Mouse (Mus musculus): Measurements from ENCODE around the gene Snx9.

Snx9 gene

DNA sequence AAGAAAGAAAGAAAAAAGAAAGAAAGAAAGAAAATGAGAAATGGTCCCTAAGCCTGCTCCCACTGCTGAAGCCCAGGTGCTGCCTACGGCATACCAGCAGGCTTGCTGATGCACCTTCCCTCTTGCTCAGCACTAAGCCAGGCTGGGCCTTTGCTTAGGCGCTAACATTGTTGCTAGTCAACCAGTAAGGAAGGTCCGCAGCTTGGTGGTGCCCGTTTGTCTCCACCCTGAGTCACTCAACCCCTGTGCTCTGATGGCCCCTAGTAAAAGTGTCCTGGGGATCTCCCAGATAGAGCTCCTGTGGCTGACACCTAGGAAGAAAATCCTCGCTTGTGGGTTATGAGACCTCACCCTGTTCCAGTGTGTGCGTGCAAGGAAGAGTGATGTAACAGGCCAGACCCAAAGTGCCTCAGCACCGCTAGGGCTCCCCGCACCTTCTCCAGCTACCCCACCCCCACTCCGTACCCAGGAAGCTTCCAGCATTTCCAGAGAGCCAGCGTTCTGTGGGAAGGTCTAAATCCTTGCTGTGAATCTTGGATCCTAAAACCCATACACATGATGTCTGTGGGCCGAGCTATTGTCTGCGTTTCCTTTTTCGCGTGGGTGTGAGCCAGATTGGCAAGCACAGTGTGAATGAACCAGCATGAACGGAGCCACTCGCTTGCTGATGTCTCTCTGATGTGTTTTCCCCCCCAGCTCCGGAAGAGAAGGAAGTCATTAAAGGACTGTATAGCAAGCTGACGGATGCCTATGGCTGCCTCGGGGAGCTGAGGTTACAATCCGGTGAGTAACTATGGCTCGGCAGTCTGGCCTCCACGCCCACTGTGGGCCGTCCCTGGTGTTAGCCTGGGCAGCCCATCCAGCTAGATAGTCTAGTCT is 134.2 kb downstream of the Snx9 start:
- DNase-seq = no peak

GRCm38 (mm10) chr17:5976221-5977055 is 135.3 kb downstream of the Snx9 start:
- DNase-seq = no peak

DNA sequence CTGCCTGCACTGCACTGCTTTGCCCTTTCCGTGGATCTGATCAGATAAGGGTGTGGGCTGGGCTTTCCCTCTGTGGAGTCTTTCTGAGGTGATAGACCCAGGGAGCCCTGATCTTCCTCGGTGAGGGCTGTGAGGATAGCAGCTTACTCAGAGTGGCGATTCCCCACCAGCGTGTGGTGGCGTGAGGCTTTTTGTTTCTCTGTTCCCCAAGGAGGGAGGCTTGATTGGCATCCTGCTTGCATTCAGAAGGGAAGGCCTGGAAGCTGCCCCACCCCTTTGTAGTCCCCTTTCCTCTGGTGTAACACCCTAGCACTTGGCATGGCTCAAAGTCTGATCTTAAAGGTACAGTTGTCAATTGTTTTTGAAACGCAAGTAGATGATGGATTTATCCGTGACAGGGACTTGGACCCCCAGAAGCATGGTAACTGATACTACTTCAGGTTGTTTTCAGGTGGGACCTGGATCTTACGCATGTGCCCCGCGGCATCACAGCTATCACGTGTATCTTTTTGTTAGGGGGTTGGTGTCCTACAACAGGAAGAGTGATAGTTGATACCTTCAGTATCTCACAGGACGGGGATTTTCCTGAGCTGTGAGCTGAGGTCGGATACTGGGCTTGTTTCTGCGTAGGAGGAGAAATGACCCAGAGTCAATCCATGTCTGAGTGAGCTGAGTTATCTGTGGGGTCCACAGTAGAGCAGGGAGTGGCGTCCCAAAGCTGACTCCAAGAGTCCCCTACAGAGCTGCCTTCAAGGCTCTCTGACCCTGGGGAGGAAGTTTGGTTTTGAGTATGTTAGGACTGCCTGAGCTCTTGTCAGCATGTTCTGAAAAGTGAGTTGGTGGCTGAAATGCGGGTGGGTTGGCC is 136.2 kb downstream of the Snx9 start:
- no peak for DNase-seq

- no peak for DNase-seq
These were observed 136.9 kb downstream of the Snx9 start for GRCm38 (mm10) chr17:5977921-5978504.

- no peak for DNase-seq
These were observed 137.5 kb downstream of the Snx9 start for GRCm38 (mm10) chr17:5978505-5979077.

DNA sequence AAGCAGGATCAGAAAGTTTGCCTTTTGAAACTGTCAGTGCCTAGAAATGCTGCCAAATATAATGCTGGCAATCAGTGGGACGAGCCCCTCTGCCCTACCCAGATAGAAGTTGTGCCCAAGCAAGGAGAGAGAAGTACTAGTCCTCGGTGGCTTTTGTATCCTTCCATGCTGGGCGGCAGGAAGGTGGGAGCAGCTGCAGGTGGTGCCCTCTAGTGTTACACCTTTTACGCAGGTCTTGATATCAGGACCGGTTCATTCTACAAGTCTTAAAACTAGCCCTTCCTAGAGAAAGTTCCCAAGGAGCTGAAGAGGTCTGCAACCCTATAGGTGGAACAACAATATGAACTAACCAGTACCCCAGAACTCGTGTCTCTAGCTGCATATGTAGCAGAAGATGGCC is 139.7 kb downstream of the Snx9 start:
- DNase-seq = peak in 1 of 2 experiments; percentile 37

All from kidney, adult 8-10 months (tissue).